Mouse (Mus musculus) spleen, adult 18-20 months (tissue): Measurements from ENCODE around the gene Kctd21.

ENCODE experiments used
- DNase-seq, 2 experiments: peaks; one replicate each; pipeline ENCODE4 v3.0.0; 2022; ENCODE audit warnings: mixed read lengths in 2 of 2

Kctd21 gene

DNA sequence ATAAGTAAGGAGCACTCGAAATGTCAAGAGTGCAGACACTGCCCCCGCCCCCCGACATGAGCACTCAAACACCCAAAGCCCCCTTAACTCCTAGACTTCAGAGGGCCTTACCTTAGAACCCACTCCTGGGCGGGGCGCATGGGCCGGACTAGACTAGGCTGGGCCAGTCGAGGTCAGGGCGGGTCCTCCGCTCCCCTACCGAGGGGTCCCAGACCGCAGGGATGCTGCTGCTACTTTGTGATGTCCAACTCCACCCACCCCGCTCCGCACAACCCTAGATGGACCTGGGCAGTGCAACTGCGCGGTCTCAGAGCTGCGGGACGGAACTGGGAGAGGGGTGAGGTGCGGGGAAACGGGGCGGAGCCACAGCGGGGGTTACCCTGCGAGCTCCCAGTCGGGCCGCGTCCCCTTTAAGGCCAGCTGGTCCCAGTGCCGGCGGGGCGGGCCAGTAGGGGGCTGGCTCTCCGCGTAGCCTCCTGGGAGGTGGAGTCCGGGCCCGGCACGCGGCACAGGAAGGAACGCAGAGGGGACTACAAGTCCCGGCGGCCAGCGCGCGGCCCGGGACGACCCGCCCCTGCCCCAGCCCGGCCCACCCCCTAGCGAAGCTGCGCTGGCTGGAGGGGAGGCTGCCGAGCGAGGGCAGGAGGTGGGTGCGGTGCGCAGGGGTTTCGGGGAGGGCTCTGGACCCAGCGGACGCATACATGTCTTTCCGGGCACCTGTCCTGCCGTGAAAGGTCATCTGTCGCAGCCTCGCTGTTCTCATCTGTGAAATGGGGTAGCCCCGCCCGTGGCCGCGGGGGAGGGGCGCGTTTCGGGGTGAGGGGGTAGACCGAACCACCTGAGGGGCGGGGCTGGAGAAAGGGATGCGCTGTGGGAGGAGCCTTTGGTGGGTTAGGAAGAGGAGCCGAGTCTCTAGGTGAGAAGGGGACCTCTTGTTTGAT is at the start of gene Kctd21, which contains the start of gene Usp35:
TSS of gene Kctd21 (plus strand) at position 602 of the 941 bp plus-strand sequence.
TSS of gene Usp35 (minus strand) at position 295 of the 941 bp plus-strand sequence.
- DNase-seq: peak; percentile 92

DNA sequence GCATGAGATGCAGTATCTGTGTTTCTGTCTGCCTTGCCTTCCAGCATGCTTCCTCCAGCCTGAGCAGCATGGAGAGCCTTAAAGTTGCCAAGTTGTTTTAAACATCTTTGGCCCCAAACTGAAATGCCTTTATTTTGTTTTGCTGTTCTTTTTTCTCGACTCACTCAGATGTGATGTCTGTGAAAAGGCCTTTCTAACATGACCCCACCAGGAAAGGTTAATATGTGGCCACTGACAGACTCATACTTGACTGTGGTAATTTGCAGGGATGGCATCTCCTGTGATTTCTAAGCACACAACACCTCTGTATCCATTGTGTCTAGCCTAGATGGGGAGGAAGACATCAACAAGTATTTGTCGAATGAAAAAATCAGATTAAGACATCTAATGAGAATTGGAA is 35.1 kb upstream of the Kctd21 start:
- DNase-seq: no peak

DNA sequence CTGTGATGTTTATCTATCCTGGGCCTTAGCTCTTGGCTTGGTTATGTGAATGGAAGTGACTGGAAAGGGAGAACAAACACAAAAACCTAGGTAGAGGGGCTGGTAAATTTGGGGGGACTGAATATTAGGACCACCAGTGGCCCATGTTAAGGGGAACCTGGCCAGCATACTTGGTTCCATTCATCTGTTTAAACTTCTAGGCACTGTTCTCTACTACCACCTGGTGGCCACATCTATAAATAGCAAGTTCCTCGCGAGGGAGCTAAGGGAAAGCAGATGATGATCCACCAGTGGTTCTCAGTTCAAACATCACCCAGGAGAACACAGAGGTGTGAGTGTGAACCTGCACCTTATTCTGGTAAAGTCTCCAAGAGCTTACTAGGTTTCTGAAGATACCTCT is 34.7 kb upstream of the Kctd21 start:
- peak in 1 of 2 experiments; percentile 48 for DNase-seq

DNA sequence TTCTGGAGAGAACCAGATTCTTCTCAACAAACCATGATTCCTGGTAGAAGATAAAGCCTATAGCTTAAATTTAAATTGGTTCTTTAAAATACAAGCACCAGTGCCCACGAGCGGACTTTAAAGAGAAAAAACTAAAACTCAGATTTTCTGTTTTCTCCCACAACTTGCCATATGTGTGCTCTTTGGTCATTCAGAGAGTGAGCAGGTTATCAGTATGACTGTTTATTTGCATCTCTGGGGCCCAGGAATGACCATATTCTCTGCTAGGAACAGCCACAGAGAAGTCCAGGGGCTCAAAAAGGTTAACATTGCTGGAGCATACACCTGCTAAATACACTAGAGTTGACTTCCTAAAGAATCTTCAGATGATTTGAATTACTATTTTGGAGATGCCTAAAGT is 33.8 kb upstream of the Kctd21 start:
- DNase-seq: no peak

DNA sequence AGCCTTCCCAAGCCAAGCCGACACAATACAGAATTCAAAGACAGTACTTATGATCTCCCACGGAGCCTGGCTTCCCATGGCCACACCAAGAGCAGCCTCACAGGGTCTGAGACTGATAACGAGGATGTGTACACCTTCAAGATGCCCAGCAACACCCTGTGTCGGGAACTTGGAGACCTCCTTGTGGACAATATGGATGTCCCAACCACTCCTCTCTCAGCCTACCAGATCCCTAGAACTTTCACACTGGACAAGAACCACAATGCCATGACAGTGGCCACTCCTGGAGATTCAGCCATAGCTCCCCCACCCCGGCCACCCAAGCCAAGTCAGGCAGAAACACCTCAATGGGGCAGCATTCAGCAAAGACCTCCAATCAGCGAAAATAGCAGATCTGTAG is 33.2 kb upstream of the Kctd21 start:
- DNase-seq: no peak

DNA sequence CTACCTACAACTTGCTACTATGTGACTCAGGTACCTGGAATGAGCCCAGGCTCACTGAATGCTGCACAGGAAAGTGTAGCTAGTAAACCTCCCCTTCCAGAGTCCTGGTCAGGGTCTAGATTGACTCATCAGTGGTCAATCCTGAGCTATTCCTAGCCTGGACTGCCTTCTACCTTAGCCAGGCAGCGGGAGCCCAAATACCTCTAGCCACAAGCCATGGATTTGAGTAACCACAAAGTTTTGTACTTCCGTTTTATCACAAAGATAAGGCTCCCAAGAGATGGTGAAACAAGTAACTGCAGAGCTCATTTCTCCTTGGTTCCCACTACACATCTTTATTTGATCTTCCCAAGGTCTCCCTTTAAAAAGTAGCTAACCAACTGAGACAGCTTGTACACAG is 31.2 kb upstream of the Kctd21 start:
- DNase-seq: no peak

DNA sequence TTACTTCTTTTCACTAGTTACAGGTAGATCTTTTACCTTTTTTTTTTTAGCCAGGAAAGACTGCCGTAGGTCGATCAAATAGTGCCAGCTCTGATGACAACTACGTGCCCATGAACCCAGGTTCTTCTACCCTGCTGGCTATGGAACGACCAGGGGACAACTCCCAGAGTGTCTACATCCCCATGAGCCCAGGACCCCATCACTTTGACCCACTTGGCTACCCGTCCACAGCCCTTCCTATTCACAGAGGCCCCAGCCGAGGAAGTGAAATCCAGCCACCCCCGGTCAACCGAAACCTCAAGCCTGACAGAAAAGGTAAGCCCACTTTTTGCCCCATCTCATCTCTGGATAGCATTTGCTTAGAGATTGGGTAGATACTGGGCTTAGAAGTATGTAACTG is 30.8 kb upstream of the Kctd21 start:
- no peak for DNase-seq

DNA sequence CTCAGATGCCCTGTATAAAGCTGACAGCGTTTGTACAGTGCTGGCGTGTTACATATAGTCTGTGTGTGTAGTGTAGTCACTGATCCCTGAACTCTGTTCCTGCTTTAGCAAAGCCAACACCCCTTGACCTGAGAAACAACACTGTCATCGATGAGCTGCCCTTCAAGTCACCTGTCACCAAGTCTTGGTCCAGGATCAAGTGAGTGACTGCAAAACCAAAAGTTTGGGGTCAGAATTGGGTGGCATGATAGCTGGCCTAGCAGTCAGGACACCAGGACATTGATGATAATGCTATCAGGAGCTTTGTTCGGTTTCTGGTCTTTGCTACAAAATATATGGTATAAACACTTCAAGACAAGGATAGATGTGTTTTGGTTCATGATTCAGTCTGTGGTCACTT is 29.9 kb upstream of the Kctd21 start:
- no peak for DNase-seq

DNA sequence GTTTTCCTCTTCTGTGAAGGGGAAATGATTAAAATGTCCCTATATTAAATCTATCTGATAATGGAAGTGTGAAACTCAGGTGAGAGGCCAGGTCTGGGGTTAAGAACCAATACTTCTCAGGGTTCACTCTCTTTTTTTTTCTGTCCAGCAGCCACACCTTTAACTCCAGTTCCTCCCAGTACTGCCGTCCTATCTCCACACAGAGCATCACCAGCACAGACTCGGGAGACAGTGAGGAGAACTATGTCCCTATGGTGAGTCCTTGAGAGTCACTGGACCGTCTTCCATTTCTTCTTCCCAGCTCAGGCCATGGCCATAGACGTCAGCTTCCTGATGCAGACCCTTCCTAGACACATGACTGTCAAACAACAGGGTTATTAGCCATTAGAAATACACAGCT is 29.3 kb upstream of the Kctd21 start:
- DNase-seq: no peak

DNA sequence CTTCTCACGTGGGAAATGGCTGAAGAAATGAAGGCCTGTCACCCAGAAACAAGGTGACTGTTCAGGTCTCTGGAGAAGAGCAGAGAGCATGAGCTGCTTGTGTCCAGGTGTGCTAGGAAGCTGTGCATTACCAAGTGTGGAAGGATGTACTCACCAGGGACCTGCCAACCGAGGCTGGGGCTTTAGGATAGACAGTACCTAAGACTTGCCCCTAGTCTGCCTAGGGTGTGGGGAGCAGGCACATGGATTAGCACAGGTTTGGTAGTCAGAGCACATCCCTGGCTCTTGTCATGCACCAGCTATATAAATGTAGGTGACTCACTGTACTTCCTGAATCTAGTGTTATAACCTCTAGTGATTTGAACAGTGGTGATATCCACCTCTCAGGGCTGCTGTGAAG is 28.5 kb upstream of the Kctd21 start:
- peak in 1 of 2 experiments; percentile 0 for DNase-seq

DNA sequence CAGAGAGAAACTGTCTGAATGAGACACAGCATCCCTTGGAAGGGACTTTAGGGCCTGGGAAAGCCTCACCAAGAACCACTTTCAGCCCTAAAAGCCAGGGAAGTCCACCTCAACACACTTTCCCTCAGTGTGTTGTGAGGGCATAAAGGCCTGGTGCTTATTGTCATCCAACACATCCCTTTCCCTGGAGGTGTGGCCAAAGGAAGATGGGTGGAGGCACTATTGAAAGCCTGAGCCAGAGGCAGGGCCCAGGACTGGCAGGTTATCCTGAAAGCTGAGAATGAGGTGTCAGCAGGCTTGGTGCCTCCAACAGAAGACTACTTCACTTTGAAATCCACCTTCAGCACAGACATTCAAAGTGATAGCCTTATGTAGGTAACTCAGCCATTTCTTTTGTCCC is 27.7 kb upstream of the Kctd21 start:
- DNase-seq: no peak

DNA sequence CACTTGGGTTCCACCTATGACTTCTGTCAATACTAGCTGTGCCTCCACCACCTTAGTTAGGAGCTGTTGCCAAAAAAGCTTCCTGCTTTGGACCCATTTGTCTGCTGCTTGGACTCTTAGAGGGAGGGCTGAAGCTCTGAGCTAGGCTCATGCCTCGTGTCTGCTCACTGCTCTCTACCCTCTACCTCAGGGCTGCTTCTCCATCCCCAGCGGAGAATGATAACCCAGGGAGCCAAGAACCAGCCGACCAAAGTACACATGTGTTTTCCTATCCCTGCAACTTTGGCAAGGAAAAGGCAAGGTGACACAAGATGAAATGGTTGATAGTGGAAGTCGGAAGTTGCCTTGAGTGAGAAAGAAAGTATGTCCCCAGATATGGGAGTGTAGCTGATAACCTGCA is 26.9 kb upstream of the Kctd21 start:
- no peak for DNase-seq

DNA sequence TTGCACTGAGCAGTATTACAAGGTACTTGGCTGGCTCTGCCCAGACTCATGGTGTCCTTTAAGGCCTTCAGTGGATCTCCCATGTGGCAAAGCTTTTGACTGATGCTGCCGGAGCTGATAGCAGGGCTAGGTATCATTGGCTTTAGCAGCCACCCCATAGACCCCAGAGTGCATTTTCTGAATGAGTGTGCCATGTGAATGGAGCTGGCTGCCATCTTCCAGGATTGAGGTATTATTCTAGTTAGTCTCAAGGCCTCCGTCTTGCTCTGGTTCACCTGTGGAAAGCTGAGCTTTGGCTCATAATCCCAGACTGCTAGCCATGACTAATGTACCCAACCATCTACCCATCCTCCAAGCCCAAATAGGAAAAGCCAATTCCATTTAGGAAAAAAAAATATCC is 25.3 kb upstream of the Kctd21 start:
- no peak for DNase-seq

DNA sequence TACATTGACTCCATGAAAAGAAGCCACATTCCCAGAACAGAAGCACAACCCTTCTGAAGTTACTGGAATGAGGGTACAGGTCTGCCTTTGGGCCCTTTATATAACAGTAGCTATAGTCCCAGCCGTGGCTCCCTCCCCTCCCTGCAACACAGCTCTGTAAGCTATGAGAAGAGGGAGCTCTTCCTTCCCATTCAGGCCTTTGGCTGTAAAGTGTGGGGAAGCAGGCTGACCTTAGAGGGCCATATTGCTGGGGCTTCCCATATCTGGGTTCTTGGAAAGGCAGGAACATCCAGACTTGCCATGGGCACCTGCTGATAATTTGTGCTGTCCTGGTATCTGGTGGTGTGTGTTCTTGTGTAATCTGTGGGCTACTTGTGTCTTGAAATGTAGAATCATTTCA is 24.6 kb upstream of the Kctd21 start:
- no peak for DNase-seq

DNA sequence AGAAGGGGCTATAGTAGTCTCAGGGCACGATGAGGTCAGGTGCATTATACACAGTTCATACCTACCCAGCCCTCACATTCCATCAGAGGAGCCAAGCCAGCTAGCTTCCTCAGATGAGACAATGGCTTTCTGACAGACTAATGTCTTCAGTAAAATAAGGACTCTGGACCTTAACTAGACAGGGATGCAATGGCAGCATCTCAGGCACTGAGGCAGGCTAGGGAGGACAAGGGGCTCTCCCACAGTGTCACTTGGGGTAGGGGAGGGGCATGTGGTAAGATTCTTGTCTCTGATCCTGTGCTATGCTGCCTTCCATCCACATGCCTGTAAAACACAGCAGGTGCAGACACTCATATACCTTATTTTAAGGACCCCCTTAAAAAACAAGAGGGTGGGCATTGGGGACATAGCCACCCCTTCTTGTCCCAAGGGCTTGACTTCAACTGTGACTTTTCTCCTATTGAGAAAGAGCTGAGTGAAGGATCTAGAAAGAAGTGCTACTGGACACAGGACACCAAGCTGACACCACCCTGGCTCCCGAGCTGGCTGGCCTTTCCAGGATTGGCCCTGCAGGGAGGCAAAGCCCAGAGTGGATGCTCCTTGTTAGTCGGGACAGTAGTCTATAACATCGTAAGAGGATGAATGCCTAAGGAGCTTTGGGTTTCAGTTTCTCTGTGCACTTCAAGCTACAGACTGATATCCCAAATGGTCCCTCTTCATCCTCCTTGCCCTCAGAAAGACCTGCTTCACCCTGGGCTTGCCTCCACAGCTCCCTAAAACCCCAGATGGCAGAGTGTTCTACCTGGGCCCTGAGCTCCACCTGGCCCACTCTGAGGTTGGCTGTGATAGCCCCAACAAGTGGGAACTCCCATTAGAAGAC is 22.4 kb upstream of the Kctd21 start:
- DNase-seq: no peak

DNA sequence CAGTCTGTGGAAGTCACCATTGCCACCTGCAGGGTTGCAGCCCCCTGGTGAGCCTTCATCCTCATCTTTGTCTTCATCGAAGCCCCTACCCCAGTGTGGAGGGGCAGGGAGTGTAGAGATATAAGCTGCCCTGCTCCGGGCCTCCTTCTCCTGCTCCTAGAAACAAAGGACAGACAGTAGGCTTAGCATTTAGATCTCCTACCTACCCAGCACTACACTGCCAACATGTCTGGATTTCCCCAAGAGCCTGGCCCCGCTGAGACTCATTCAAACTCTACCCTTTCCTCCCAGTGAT is 21.8 kb upstream of the Kctd21 start:
- no peak for DNase-seq

DNA sequence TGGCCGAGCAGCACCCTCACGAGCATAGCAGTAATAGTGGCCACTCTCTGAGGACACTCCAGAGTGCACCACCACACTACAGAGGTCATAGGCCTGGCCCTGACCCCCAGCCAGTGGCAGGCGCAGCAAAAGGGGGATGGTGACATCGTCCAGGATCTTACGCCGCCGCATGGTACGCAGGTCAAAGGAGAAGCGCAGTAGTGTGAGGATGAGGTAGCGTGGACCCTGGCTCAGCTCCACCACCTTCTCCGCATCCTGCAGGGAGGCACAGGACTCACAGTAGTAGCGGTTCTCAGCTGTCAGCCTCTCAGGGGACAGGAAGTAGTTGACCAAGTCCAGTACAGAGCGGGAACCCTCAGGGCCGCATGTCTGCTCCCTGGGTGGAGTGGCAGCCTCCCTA is 20.5 kb upstream of the Kctd21 start:
- DNase-seq: no peak

DNA sequence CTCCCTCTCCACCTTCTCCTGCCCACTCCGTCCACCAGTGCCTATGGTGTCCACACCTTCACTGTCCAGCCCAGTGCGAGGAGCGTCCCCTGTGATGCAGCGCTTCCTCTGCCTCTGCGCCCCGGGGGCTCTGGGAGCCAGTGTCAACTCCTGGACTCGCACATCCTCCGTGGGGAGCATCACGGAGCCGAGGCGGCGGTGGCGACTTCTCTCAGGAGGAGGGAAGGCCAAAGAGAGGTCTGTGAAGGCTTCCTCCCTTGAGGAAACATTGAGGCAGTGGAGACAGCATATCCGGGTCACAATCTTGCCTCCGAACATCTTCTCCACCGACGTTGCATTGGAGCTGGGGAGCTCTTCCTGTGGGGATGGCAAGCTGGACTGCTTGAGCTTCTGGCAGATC is 19.9 kb upstream of the Kctd21 start:
- DNase-seq: peak in 1 of 2 experiments; percentile 4

DNA sequence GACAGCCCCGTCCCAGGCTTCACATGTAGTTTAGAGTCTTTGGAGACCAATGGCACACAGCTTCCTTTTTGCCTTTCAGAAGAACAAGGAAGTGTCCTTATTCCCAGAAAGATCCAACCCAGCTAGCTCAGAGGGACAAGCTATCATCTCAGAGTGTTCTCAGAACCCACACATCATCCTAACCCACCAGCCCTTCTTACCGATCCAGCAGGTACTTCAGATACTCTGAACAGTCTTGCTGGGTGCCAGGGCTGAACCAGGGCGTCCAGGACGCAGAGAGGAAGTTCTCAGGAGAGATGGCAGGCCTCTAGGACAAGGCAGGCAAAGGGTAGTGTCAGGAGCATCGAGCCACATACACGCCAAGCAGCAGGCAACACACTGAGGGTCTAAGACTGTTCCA is 19.3 kb upstream of the Kctd21 start:
- DNase-seq: peak in 1 of 2 experiments; percentile 1

DNA sequence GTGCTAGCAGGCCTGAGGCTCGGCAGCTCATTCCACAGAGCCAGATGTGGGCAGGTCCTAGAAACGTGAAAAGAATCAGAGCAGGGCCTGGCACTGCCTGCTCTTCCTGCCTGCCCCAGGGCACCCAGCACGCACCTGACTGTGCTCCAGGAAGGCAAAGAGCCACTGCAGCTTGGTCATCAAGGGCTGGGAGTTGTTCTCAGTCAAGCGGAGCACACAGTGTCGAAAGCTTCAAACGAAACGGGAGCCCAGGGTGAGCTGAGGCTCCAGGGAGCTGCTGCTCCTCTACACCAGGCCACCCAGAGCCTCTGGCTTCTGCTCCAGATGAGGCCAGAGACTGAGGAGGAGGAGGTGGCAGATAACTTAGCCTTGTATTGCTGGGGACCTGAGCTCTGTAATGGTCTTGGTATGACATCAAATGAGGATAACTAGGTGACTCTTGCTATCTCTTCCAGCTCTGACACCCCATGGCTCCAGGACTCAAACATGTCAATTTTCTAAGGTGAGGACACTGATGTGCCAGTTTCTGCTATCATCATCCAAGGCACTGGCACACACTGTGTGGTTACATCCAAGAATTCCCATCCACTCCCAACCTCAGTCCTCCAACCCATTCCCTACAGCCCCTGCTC is 18.6 kb upstream of the Kctd21 start:
- peak in 1 of 2 experiments; percentile 2 for DNase-seq

DNA sequence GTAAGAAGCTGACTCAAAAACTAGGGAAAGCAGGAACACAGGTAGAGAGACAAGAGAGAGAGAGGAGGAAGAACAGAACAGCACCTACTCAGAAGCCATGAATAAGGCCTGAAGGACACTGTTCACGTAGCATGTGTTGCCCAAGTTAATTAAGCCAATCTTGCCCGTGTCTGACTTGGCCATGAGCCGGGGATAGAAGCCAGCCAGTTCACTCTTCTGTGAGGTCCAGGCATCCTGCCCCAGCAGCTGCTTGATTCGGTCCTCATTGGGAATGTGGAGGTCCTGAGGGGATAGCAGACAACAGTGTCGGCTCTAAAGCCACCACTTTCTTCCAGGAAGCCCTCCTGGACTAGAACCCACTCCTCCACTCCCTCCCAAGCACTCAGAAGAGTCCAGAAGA is 17.5 kb upstream of the Kctd21 start:
- peak in 1 of 2 experiments; percentile 0 for DNase-seq

DNA sequence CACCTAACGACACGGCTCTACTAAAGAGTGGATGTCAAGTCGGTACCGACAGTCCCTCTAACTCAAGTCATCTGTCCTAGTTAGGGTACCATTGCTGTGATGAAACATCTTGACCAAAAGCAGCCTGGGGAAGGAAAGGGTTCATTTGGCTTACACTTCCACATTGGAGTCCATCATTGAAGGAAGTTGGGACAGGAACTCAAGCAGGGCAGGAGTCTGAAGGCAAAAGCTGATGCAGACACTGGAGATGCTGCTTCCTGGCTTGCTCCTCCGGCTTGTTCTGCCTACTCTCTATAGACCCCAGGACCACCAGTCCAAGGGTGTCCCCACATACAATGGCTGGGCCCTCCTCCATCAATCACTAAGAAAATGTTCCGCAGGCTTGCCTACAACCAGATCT is 16.5 kb upstream of the Kctd21 start:
- DNase-seq: no peak

DNA sequence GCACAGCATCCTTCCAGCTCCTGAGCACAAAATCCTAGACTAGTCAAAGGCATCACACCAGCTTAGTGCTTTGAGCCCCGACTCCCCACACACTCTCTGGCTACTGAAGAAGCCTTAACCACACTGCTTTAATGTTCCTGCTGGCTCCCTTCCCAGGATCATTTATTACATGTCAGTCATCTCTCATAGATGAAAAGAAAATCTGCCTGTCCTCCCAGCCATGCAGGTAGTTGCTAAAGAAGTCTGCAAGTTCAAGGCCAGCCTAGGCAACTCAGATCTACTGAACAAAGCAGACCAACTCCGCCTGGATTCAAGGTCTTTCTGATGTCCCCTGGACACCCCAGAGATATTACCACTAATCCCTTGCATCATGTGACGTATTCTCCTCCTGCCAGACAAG is 14.4 kb upstream of the Kctd21 start:
- no peak for DNase-seq
